Mouse (Mus musculus) embryonic fibroblast, embryonic 13.5 days (primary cell): ENCODE results near the gene Prdm1.

Source experiments
- CTCF ChIP-seq: IDR thresholded peaks from 2 replicates; pipeline ENCODE4 v1.5.1; 2011; ENCODE audit warnings: mild to moderate bottlenecking, control low read depth, low read length, moderate library complexity, borderline replicate concordance; ENCODE audit not compliant: insufficient read depth
- POLR2A ChIP-seq: IDR thresholded peaks from 2 replicates; pipeline ENCODE4 v1.6.1; 2011; ENCODE audit warnings: low read depth, mild to moderate bottlenecking, control low read depth, low read length, moderate library complexity

DNA sequence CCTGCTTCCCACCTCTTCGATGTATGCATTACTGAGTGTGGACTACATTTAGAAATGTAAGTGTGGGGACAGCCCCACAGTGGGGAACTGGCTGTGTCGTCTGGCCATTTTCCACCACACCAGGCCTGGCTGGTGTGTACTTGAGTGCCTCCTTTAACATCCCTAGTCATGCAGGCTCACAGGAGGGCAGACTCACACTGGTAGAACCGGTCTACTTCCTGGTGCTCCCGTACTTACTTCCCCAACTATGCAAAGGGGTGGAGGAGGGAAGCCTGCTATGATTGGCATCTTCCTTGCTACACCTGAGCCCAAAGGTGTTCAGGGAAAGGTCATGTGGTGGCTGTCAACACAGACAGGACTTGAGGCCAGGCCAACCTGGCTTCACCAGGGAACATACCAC is 96.6 kb downstream of the Prdm1 start:
- no peak for TF ChIP-seq POLR2A
- no peak for TF ChIP-seq CTCF
